Mouse (Mus musculus): Measurements from ENCODE around the gene Gm21976. TPM values are rescaled to one million over a fixed set of nuclear protein-coding genes. Genes with fewer than 3 reads are reported as not detected.

Gm21976 gene
- not detected in 2 replicates for polyA plus RNA-seq (2015; fragmentation: Nextera tagmentation; extraction: Ambion mirVana)

GRCm38 (mm10) chr13:98279686-98280085 lies at the start of gene Gm21976:
Gene Gm21976 (plus strand): TSS chr13:98279887.
- Histone ChIP-seq H3K27ac (no peak within 1 kb of the TSS), H3K36me3 (0 out of 2 replicates have a peak, but pooled peaks cover 2% of the 10 kb centered on the region), H3K4me1 (no peaks in the 10 kb centered on the region), H3K4me2 (no peak within 1 kb of the TSS), H3K4me3 (replicated peaks) (no peak within 1 kb of the TSS), H3K9me3 (no peaks in the 10 kb centered on the region), H3K9ac (no peak within 1 kb of the TSS), H3K27me3 (replicated peaks) (no peaks in the 10 kb centered on the region)
- 77% methylated on average over 5 of the region's 5 CpGs for WGBS
- no peak for ATAC-seq (ENCODE audit: insufficient read depth, low FRiP score, low read depth)

- WGBS, result 92% methylated on average over 1 of the region's 1 CpGs
These were observed 49.2 kb upstream of the Gm21976 start for GRCm38 (mm10) chr13:98230511-98230910.

GRCm38 (mm10) chr13:98235451-98235850 lies 44.2 kb upstream of the Gm21976 start:
- Histone ChIP-seq H3K36me3 (no peaks in the 10 kb centered on the region), H3K9me3 (no peaks in the 10 kb centered on the region), H3K27me3 (replicated peaks) (no peaks in the 10 kb centered on the region), H3K4me3 (replicated peaks) (no peak overlapping the region), H3K4me2 (no peak overlapping the region), H3K4me1 (no peaks in the 10 kb centered on the region), H3K27ac (no peak overlapping the region), H3K9ac (no peak overlapping the region)
- 53% methylated on average over 6 of the region's 6 CpGs for WGBS
- ATAC-seq (ENCODE audit: insufficient read depth, low FRiP score, low read depth), result no peak

More at GRCm38 (mm10) chr13:98230511-98230910, 49.2 kb upstream of the Gm21976 start:
- no peaks in the 10 kb centered on the region for H3K9me3 ChIP-seq
- no peak for ATAC-seq (ENCODE audit: insufficient read depth, low FRiP score, low read depth)
- H3K4me1 ChIP-seq, result no peaks in the 10 kb centered on the region
- H3K27ac ChIP-seq, result no peak overlapping the region
- H3K36me3 ChIP-seq, result no peaks in the 10 kb centered on the region
- H3K4me3 ChIP-seq (replicated peaks), result no peak overlapping the region
- H3K9ac ChIP-seq, result no peak overlapping the region
- H3K27me3 ChIP-seq (replicated peaks), result no peaks in the 10 kb centered on the region
- H3K4me2 ChIP-seq, result no peak overlapping the region

GRCm38 (mm10) chr13:98239978-98240641 lies 39.6 kb upstream of the Gm21976 start:
- no peak overlapping the region for H3K27ac ChIP-seq
- no peak for ATAC-seq (ENCODE audit: insufficient read depth, low FRiP score, low read depth)
- H3K4me1 ChIP-seq, result no peaks in the 10 kb centered on the region
- WGBS, result 16% methylated on average over 12 of the region's 12 CpGs
- H3K4me2 ChIP-seq, result no peak overlapping the region
- no peaks in the 10 kb centered on the region for H3K9me3 ChIP-seq
- no peak overlapping the region for H3K4me3 ChIP-seq (replicated peaks)
- H3K36me3 ChIP-seq, result no peaks in the 10 kb centered on the region
- no peaks in the 10 kb centered on the region for H3K27me3 ChIP-seq (replicated peaks)
- H3K9ac ChIP-seq, result no peak overlapping the region

GRCm38 (mm10) chr13:98241531-98242282 lies 38.0 kb upstream of the Gm21976 start:
- Histone ChIP-seq H3K27ac (no peak overlapping the region), H3K9ac (no peak overlapping the region), H3K27me3 (replicated peaks) (no peaks in the 10 kb centered on the region), H3K4me3 (replicated peaks) (no peak overlapping the region), H3K4me1 (no peaks in the 10 kb centered on the region), H3K36me3 (no peaks in the 10 kb centered on the region), H3K4me2 (no peak overlapping the region), H3K9me3 (no peaks in the 10 kb centered on the region)
- 64% methylated on average over 9 of the region's 9 CpGs for WGBS
- ATAC-seq (ENCODE audit: insufficient read depth, low FRiP score, low read depth), result no peak

- ATAC-seq (ENCODE audit: insufficient read depth, low FRiP score, low read depth), result no peak
These were observed 34.9 kb upstream of the Gm21976 start for GRCm38 (mm10) chr13:98244571-98245350.

GRCm38 (mm10) chr13:98245386-98245785 lies 34.3 kb upstream of the Gm21976 start:
- Histone ChIP-seq H3K27me3 (replicated peaks) (no peaks in the 10 kb centered on the region), H3K4me1 (no peaks in the 10 kb centered on the region), H3K36me3 (peaks cover 12% of the 10 kb centered on the region), H3K9ac (no peak overlapping the region), H3K4me3 (replicated peaks) (no peak overlapping the region), H3K9me3 (no peaks in the 10 kb centered on the region), H3K4me2 (no peak overlapping the region), H3K27ac (no peak overlapping the region)
- WGBS, result 70% methylated on average over 7 of the region's 7 CpGs
- no peak for ATAC-seq (ENCODE audit: insufficient read depth, low FRiP score, low read depth)

More at GRCm38 (mm10) chr13:98244571-98245350, 34.9 kb upstream of the Gm21976 start:
- Histone ChIP-seq H3K27me3 (replicated peaks) (no peaks in the 10 kb centered on the region), H3K9me3 (no peaks in the 10 kb centered on the region), H3K36me3 (peaks cover 9% of the 10 kb centered on the region), H3K4me2 (no peak overlapping the region), H3K4me1 (no peaks in the 10 kb centered on the region), H3K27ac (no peak overlapping the region), H3K4me3 (replicated peaks) (no peak overlapping the region), H3K9ac (no peak overlapping the region)
- WGBS, result 54% methylated on average over 5 of the region's 5 CpGs

GRCm38 (mm10) chr13:98249594-98249993 lies 30.1 kb upstream of the Gm21976 start:
- no peaks in the 10 kb centered on the region for H3K27me3 ChIP-seq (replicated peaks)
- no peaks in the 10 kb centered on the region for H3K4me1 ChIP-seq
- no peak overlapping the region for H3K4me2 ChIP-seq
- no peak overlapping the region for H3K9ac ChIP-seq
- H3K36me3 ChIP-seq, result peaks cover 42% of the 10 kb centered on the region
- no peak for ATAC-seq (ENCODE audit: insufficient read depth, low FRiP score, low read depth)
- no peaks in the 10 kb centered on the region for H3K9me3 ChIP-seq
- H3K4me3 ChIP-seq (replicated peaks), result no peak overlapping the region
- WGBS, result 86% methylated on average over 10 of the region's 10 CpGs
- no peak overlapping the region for H3K27ac ChIP-seq

GRCm38 (mm10) chr13:98254921-98255320 lies 24.8 kb upstream of the Gm21976 start:
- peaks cover 46% of the 10 kb centered on the region for H3K36me3 ChIP-seq
- no peak overlapping the region for H3K4me3 ChIP-seq (replicated peaks)
- no peaks in the 10 kb centered on the region for H3K27me3 ChIP-seq (replicated peaks)
- no peaks in the 10 kb centered on the region for H3K4me1 ChIP-seq
- H3K9me3 ChIP-seq, result no peaks in the 10 kb centered on the region
- WGBS, result 68% methylated on average over 9 of the region's 9 CpGs
- H3K9ac ChIP-seq, result no peak overlapping the region
- H3K27ac ChIP-seq, result no peak overlapping the region
- H3K4me2 ChIP-seq, result no peak overlapping the region
- ATAC-seq (ENCODE audit: insufficient read depth, low FRiP score, low read depth), result no peak

GRCm38 (mm10) chr13:98262636-98263457 lies 16.8 kb upstream of the Gm21976 start, which contains the start of the genes Utp15 and Ankra2:
Gene Utp15 (minus strand): TSS chr13:98263041.
Gene Ankra2 (plus strand): TSS chr13:98263074.
- Histone ChIP-seq H3K27me3 (replicated peaks) (no peaks in the 10 kb centered on the region), H3K27ac (peak within 1 kb of the TSS; percentile 84), H3K4me1 (peaks cover 13% of the 10 kb centered on the region; the same call in 1 of the 2 replicates), H3K36me3 (peaks cover 9% of the 10 kb centered on the region), H3K9ac (peak within 1 kb of the TSS; percentile 82), H3K4me2 (peak within 1 kb of the TSS; percentile 79), H3K9me3 (no peaks in the 10 kb centered on the region), H3K4me3 (replicated peaks) (peak within 1 kb of the TSS; percentile 89)
- WGBS, result 0% methylated on average over 68 of the region's 71 CpGs
- peak; percentile 99 for ATAC-seq (ENCODE audit: insufficient read depth, low FRiP score, low read depth)

GRCm38 (mm10) chr13:98263458-98263987 lies 16.2 kb upstream of the Gm21976 start:
- no peaks in the 10 kb centered on the region for H3K9me3 ChIP-seq
- H3K27me3 ChIP-seq (replicated peaks), result no peaks in the 10 kb centered on the region
- H3K4me3 ChIP-seq (replicated peaks), result peak overlapping the region; percentile 89
- H3K9ac ChIP-seq, result peak overlapping the region; percentile 69
- peaks cover 13% of the 10 kb centered on the region; the same call in 1 of the 2 replicates for H3K4me1 ChIP-seq
- H3K4me2 ChIP-seq, result peak overlapping the region; percentile 60
- WGBS, result under 1% methylated on average over 16 of the region's 16 CpGs
- ATAC-seq (ENCODE audit: insufficient read depth, low FRiP score, low read depth), result no peak
- peaks cover 8% of the 10 kb centered on the region; the same call in 1 of the 2 replicates for H3K36me3 ChIP-seq
- peak overlapping the region; percentile 84 for H3K27ac ChIP-seq
